Mouse (Mus musculus) brain, adult 2 months (tissue): ENCODE measurements at regions not wholly inside any gene's neighbourhood (a gene's known extent, or its start where the extent isn't known, plus 50 kb on each side); places are given as distances from the start of the nearest gene placed in this dataset.
A peak's percentile ranks its signal among the peaks of the same experiment; 100 is the strongest.

Source experiments
- DNase-seq: peaks from one replicate; pipeline ENCODE4 v3.0.0; 2011; ENCODE audit warnings: low read depth, low spot score

DNA sequence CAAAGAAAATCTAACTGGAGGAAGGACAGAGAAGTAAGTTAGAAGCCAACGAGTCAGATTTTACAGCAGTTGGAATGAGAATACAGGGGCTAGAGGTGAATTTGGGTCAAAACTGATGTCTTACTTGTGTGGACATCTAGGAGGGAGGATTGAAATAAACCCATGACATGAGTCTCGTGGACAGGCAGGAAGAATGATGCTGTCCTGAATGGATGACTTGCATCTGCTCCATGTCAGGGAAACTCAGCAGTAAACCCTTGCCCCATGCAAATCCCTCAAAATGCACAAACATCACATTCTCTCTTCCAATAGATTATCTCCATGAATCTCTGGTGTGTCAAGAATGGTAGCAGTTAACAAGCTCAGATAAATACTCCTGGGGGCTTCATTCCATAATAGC is 729.1 kb downstream of the Dhx35 start:
- DNase-seq = no peak

DNA sequence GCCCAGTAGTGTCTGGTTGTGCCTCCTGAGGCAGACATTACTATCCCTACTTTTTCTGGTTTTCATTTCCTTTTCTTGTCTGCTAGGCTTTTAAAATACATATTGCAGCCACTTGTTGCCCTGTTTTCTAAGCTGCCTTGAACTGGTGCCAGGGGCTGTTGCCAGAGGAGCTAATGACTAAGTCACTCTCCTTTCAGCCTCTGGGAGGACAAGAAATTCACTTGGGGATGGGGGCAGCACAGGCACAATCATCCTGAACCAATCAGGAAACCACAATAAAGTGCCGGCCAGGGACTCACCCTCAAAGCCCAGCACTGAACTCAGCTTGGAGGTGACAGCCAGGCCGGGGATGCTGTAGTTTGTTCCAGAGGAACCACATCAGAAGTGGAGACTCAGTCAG is 740.3 kb downstream of the Dhx35 start:
- no peak for DNase-seq

DNA sequence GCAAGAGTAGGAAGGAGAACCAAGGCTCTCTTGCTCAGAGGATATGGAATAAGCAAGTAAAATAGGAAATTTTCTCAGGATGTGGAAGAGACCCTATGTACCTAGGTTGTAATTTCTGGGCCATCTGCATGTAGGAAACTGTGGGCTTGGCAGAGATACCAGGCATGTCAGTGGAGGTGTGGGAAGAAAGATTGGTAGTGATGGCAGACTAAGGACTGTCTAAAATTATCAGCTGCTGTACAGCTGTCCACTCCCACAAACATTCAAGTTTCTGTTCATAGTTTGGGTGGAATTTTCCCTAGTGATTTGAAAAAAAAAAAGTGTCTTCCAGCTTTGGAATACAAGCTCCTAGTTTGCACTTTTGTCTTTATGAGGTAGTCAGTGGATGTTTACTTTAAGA is 744.7 kb downstream of the Dhx35 start:
- peak; percentile 74 for DNase-seq

DNA sequence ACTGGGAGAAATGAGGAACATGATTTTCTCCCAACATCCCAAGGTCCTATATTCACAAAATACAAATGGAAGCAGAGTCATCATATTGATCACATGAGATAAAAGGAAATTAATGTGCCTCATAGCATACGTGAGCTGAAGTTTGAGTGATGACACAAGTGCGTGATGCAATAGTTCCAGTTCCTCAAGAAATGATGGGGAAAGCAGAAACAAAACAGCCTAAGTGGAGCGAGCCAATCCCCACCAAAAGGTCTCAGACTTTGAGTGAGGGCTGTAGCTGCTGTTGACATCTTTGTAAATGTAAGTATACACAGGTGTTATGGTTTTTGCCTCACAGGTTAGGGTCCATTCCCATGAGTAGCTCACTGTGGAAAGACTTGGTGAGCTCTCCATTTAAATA is 763.0 kb downstream of the Dhx35 start:
- no peak for DNase-seq

DNA sequence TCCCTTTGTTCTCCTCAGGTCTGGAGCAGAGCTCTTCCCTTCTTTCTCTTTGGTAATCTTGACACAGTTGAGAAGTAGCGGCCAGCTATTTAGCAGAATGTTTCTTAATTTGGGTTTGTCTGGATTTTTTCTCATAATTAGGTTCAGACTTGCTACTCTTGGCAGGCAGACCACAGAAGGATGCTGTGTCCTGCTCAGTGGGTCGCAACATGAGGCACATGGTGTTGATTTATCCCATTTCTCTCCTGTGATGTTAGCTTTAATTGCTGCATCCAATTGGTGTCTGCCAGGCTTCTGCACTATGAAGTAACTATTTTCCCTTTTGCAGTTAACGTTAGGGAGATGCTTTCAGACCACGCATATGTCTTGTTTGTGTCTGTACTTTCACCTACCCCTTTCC is 768.7 kb downstream of the Gm826 start:
- DNase-seq = no peak

DNA sequence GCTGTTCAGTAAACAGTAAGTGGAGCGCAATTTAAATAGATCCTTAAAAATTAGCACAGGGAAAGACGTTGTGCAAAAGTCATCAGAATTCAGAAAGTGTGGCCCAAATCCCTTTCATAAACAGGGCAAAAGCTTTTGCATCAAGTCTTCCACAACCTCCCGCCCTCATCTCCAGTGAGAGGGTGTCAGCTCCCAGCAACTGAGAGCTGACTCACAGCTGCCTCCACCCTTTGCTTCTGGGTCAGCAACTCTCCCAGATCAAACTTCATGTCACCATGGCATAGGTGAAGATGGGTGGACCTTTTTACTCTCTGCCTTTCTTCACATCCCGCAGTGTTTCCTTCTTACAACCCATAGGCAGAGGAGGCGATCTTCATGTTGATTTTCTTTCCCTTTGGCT is 768.0 kb downstream of the Gm826 start:
- DNase-seq = no peak

DNA sequence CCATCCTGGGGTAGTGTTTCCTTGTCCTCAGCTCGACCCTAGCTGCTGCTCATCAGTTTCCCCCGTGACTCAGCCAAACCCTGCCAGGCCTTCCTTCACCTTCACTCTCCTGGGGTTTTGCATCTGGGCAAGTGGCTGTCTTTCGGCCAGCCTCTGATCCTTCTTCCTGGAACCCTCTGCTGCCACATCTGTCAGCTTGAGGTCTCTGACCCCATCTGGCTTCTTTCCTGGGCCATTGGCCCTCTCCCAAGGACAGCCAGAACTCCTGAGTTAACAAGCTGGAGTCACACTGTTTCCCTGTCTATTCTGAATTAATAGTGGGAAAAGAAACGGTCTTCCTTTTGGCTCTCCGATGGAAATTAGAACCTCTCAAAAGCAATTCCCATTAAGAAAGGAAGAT is 767.5 kb downstream of the Gm826 start:
- DNase-seq = peak; percentile 12

DNA sequence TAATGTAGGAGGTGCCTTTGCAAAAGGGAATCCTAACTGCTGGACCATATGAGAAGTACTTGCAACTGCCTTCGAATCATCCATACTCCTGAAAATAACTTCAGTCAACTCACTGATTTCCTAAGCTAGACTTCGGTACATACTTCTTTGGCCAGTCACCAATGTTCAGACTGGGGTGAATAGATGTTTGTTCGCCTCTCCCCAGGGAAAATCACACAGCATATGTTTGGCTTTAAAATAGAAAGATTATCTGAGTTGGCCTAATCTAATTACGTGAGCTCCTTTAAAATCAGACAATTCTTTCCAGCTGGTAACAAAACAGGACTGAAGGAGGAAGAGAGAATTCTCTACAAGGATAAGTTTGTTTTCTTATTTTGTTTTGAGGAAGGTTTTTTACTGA is 765.6 kb downstream of the Gm826 start:
- DNase-seq = no peak

DNA sequence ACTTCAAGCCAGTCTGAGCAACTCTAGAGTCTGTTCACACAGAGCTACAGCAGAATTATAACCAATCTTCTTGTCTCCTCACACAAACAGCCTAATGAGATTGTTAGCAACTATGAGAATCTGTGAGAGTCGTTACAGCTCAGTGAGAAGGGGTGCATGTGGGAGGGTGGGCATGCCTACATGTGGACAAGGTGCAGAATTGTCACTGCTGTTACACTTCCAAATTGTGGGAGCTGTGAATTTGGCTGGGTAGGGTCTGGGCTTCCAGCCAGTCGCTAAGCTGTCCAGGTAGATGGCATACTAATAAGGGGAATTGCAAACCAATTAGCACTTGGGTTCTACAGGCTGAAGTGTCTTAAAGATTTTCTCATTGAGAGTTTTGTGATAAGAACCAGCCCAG is 762.1 kb downstream of the Gm826 start:
- no peak for DNase-seq

DNA sequence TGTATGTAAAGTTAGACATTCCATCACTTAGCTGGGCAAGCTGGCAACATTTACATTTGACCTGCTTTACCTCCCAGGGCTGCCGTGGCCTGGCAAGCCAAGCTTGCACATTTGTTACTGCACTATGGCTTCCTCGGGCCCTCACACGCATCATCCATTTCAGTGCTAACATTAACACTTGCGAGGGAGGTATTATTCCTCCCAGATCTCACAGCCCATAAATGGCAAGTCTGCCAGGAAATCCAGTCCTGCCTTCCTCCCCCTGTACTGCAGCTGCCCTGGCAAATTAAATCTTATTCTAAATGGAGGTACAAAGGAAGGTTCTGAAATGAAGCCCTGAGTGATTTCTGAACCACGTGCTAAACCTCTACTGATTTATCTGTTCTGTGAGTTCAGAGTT is 758.7 kb downstream of the Gm826 start:
- DNase-seq = peak; percentile 53

DNA sequence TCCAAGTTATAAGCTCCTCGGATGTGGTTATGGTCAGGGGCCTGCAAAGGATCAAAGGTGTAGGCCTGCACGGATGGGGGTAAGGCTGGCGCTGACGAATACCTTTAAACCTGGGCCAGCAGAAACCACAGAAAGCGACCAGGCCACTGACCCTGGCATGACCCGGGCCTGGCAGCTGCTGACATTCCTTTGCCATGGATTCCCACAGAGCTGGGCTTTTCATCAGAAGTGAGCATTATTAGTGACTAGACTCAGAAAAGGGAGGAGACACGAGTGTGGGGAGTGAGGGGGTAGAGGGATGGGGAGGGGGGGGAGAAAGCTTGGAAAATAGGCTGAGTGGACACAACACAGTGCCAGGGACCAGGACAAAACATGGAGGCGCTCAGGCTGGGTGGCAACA is 750.9 kb downstream of the Gm826 start:
- no peak for DNase-seq

DNA sequence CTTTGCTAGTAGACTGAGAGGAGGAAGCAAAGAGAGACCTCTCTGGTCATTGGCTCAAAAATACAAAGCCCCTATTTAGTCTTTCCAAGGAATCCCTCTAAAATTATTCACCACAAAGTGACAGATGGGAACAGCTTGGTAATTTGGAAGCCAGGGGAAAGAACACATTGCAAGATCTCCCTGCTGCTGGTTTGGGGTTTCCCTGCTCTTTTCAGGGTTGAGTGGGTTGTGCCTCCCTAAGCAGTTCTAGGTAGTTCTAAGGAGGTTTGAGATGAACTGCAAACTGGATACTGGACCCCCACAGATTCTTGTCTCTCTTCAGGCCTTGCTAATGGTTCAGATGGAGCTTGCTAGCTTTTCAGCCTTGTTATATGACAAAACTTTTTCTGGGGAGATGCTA is 749.3 kb downstream of the Gm826 start:
- peak; percentile 47 for DNase-seq

DNA sequence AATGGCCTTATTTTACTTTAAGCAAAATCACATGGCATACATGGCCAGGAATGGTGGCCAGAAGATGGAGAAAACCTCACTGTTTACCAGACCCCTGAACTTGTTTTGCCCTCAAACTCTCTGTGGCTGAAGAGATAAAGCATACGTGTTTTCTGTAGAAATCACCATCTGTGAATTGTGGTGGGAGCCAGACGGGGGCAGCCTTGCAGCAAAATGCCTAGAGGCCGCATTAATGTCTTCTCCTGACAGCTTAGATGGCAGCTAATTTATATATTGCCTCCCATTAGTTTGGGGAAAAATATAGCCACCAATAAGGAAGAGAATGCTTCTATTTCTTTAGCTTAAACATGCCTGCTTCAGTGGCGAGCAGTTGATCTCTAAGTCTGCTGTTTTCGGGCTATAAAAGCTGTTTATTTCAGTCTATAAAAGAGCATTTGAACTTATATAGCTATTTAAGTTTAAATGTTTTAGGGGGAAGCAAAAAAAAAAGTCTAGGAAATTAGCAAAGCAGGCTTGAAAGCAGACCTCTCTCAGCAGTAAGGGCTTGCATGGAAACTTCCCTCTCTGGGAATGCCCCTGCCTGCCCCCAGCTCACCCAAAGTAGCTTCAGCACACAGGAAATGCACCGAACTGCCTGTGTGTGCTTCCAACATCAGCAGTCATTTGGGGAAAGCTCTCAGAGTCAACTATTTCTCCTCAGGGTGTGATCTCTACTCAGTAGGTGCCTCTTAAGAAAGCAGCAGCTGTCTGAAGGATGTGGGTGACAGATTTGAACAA is 747.1 kb downstream of the Gm826 start:
- no peak for DNase-seq

DNA sequence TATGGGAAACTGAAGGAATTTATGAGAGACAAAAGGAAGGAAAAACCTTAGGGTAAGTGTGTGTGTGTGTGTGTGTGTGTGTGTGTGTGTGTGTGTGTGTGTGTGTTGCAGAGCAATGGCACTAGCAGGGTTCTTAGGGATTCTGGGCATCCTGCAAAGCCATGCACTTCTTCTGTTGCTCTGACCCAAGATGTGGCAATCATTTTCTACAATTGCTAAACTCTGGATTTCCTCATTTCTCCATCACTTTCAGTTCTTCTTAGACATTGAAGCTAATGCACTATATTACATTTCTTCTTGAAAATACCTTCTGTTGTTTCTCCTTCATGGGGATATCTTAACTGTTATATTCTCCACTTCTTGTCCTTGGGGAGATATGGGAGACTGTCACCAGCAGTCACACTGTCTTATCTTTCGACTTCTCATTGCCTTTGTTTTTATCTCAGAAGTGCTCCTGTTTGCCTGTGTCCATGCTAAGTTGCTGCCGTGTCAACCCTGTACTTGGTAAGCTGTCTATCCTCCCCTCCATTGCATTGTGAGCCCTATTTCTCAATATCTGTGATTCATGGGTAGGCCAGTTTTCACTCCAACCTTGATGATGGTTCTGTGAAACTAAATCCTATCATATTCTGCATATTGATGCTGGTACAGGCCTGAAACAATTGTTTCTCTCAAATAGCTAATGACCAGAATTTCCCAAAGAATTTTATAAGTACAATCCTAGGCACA is 742.4 kb downstream of the Gm826 start:
- no peak for DNase-seq

DNA sequence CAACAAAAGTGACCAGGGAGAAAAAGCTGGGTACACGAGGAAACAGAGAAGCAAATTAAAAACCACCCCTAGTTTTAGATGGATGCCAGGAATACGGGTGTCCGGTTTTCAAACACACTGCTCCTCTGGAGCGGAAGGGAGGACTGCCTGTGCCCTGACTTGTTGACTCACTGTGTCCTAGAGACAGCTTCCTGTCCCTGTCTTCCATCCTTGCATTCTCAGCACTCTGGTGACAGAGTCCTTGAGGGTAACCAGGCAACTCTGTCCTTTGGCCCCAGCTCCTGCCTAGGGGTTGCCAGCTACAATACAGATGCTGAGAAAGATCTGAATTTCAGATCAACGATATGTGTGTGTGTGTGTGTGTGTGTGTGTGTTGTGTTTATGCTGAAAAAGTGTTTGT is 741.1 kb downstream of the Gm826 start:
- no peak for DNase-seq

DNA sequence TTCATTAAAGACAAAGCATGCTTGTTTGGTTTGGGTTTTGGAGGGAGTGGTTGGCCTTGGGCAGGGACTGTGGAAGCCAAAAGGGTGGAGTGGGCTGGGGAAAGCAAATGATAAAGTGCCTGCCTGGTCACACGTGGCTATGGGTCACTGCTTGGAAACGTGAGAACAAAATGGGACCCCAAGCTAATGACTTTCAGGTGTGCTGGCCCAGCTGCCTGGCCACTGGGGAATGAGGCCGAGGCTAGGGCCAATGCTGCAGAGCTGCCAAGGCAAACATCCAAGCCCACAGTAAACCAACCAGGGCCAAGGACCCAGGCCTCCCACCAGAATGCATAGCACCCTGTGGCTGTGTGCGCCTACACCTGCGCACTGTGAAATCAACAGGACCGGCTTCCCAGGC is 737.7 kb downstream of the Gm826 start:
- DNase-seq = no peak

DNA sequence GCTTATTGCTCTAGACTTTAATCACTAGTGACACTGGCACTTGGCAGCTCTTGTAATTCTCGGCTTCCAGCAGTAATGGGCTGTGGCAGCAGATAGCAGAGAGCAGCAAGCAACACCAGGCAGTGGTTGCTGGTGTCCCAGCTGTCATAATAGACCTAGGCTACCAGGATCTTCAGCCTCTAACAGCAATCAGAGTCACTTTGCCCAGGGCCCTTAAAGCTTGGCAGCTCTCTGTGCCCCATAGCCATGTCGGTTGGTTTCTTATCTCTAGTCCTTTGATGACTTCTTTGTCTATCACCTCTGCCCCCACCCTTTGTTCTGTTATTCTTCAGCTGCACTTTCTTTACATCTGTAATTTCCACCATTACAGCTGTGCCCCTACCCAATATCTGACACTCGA is 735.9 kb downstream of the Gm826 start:
- peak; percentile 7 for DNase-seq

DNA sequence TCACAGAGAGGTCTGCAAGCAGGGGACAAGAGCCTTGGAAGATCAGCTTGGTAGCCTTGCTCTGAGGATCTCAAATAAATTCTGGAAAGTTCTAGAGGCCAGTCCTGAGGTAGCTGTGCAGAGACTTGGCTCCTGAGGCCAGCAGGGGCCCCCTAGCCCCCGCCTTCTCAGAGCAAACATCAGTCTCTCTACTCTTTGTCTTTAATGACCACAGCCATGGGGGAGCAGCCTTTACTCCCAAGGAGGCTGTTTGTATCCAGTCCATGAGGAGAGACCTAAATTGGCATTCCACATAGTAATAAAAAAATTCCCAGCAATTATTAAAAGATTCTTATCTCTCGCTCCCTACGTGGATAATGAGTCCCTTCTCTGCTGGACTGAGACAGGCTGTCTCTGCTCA is 726.8 kb downstream of the Gm826 start:
- no peak for DNase-seq

DNA sequence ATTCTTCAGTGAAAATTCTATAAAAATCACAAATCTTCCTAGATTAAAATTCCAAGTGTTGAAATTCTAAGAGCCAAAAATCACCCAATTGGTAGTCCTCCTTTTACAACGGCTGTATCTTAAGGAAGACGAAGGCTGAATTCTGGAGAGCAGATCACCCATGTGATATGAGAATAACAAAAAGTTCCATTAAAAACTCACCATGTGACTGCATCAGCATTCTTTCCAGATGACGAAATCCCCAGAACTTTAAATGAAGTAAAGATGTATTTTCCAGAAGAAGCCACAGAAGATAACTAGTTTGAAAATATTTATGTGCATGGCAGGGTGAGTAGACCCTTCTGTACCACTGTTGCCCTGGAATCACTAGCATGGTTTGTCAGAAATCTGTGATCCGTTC is 723.5 kb downstream of the Gm826 start:
- no peak for DNase-seq

DNA sequence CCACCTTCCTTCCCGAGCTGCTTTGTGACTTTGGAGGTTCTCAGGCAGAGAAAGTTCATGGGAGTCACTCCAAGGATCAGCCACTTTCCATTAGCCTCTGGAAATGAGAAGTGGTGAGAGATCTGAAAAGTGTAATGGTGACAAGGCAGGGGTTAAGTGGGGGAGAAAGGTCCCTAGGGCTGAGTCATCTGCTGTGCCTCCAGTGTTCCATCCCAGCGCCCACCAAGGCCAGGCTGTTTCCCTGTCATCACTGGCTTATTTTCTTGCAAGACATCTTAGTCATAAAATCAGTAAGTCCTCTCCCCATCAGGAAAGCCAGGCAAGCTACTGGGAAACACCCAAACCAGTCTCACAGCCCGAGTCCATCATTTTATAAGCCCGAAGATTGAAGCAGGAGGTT is 717.3 kb downstream of the Gm826 start:
- DNase-seq = no peak

DNA sequence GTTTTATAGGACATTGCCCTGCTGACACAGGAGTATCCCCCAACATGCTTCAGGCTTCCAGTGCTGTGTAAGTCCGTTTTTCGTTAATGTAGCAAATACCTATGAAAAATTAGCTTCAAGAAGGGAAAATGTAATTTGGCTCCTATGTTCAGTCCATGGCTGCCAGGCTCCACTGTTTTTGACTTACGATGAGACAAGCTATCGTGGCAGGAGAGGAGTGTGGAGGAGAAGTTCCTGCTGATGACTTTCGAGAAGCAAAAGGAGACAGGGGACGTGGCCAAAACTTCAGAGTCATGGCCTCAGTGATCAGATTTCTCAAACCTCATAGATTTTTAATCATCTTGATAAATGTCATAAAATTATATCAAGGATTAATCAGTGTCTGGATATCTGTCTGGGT is 712.7 kb downstream of the Gm826 start:
- no peak for DNase-seq

DNA sequence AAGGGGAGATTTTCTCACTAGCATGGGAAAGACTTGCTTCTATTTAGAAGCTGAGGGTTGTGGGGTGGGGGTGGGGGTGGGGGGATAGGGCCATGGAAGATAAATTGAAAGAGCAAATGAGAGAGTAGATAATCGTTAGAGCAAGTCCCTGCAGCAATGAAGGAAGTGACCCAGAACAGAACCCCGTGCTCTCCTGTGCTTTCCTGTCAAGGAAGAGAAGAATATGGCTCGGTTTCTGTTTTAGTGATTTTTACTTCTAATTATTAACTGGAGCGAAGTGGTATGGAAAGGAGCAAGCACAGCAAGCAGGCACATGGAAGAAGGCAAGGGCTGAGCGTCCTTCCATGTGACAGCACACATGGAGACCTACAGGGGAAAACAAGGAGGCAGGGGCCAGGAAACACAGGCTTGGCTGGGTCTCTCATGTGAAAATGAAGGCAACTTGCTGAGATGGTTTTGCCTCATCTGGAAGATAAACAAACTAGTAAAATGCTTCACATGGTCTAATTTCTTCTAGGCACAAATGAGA is 711.8 kb downstream of the Gm826 start:
- DNase-seq = no peak

DNA sequence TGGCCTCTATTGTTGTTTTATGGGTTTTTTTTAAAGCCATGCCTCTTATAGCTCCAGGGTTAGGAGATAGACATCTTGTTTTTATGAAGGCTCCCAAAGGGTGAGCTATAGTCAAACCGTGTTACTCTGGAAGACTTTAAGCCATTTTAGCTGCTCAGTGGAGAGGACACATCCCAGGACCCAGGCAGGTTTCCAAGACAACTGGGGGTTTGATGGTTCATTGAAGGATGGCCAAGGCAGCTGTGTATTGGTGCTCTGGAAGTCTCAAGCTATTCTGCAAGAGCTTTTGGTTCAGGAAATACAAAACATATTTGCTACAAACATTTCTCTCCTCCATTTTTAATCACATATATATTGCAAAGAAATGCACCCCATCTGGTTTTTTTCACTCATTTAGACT is 708.7 kb downstream of the Gm826 start:
- DNase-seq = no peak
